29 mouse cellular contexts compared by ENCODE assay signal in genomic region chr17:63085227-63085626, GRCm38 (mm10).
"Had no signal": no experiment of that assay in that cellular context is flagged by ENCODE, and none has a peak within 500 bp of the region (broad histone marks: within the 10 kb centered on the region; RNA-seq: fewer than 3 reads in every experiment).

No protein-coding gene starts in this region.

- H3K4me2 ChIP-seq: limb, embryonic 12.5 days; limb, embryonic 13.5 days; limb, embryonic 15.5 days; liver, embryonic 13.5 days; liver, embryonic 15.5 days; lung, embryonic 14.5 days; lung, embryonic 15.5 days; midbrain, embryonic 12.5 days; midbrain, embryonic 13.5 days; neural tube, embryonic 12.5 days had no signal

- H3K9ac ChIP-seq: limb, embryonic 12.5 days; limb, embryonic 13.5 days; limb, embryonic 15.5 days; liver, embryonic 13.5 days; liver, embryonic 14.5 days; liver, embryonic 15.5 days; lung, embryonic 14.5 days; lung, embryonic 15.5 days; midbrain, embryonic 12.5 days; midbrain, embryonic 13.5 days; neural tube, embryonic 12.5 days had no signal

- ATAC-seq: lung, postnatal 0 days; midbrain, embryonic 13.5 days; midbrain, embryonic 16.5 days had no signal

- H3K27me3 ChIP-seq: limb, embryonic 12.5 days; limb, embryonic 13.5 days; limb, embryonic 15.5 days; liver, embryonic 13.5 days; liver, embryonic 15.5 days; lung, embryonic 15.5 days; megakaryocyte, embryonic 14.5 days; midbrain, embryonic 13.5 days; neural tube, embryonic 12.5 days had no signal

- H3K27ac ChIP-seq: left cerebral cortex, adult 2 months; limb, embryonic 10.5 days; limb, embryonic 12.5 days; limb, embryonic 13.5 days; limb, embryonic 15.5 days; liver, embryonic 13.5 days; liver, embryonic 14.5 days; liver, embryonic 15.5 days; lung, embryonic 15.5 days; macrophage; midbrain, embryonic 10.5 days; midbrain, embryonic 12.5 days; midbrain, embryonic 13.5 days; neural tube, embryonic 12.5 days had no signal

- H3K4me3 ChIP-seq: left cerebral cortex, adult 2 months; limb, embryonic 10.5 days; limb, embryonic 12.5 days; limb, embryonic 13.5 days; limb, embryonic 15.5 days; liver, embryonic 13.5 days; liver, embryonic 15.5 days; lung, embryonic 15.5 days; megakaryocyte, embryonic 14.5 days; midbrain, embryonic 10.5 days; midbrain, embryonic 12.5 days; midbrain, embryonic 13.5 days; myocyte; neural tube, embryonic 12.5 days had no signal

- DNase-seq: layer of hippocampus, postnatal 36 days; left cerebral cortex, postnatal 4 days; liver; liver, embryonic 13.5 days; lung, adult 18-20 months; lung, adult 2 months; lung, embryonic 14.5 days; lung, postnatal 10 days; lung, postnatal 14 days; lung, postnatal 36 days; lung, postnatal 4 days; midbrain, embryonic 14.5 days had no signal

- H3K4me1 ChIP-seq: limb, embryonic 15.5 days; liver, embryonic 13.5 days; liver, embryonic 15.5 days; lung, embryonic 15.5 days; midbrain, embryonic 10.5 days; midbrain, embryonic 12.5 days; neural tube, embryonic 12.5 days had no signal

- H3K9me3 ChIP-seq: limb, embryonic 10.5 days; limb, embryonic 12.5 days; limb, embryonic 13.5 days; limb, embryonic 15.5 days; liver, embryonic 13.5 days; liver, embryonic 15.5 days; lung, embryonic 15.5 days; midbrain, embryonic 10.5 days; midbrain, embryonic 12.5 days; midbrain, embryonic 13.5 days; neural tube, embryonic 12.5 days had no signal

- H3K36me3 ChIP-seq: limb, embryonic 10.5 days; limb, embryonic 12.5 days; limb, embryonic 13.5 days; limb, embryonic 15.5 days; liver, embryonic 13.5 days; liver, embryonic 15.5 days; lung, embryonic 15.5 days; midbrain, embryonic 10.5 days; midbrain, embryonic 12.5 days; midbrain, embryonic 13.5 days; neural tube, embryonic 12.5 days had no signal
